Mouse (Mus musculus) heart, postnatal 0 days (tissue): Measurements from ENCODE around the gene Meiob. TPM values are rescaled to one million over a fixed set of nuclear protein-coding genes. Genes with fewer than 3 reads are reported as not detected.

ENCODE experiments used
- ATAC-seq: fragments of 200-750 bp; cut with Nextera tagmentation; 2 replicates; pipeline ENCODE4 v1.8.0; 2017; ENCODE audit warnings: low read depth, moderate number of reproducible peaks, moderate library complexity; ENCODE audit not compliant: insufficient read depth
- DNase-seq: peaks from one replicate; pipeline ENCODE4 v3.0.0-alpha.2; 2016; ENCODE audit warnings: low spot score
- H3K27ac ChIP-seq: fragments of 300-500 bp; sonication (generic); 2 replicates; pipeline ENCODE4 v1.5.1; 2014; ENCODE audit warnings: low read depth, mild to moderate bottlenecking
- H3K27me3 ChIP-seq: fragments of 300-500 bp; sonication (generic); 2 replicates; pipeline ENCODE4 v1.6.1; 2014; ENCODE audit warnings: low read length, mixed read lengths; ENCODE audit not compliant: control insufficient read depth, insufficient read depth
- H3K36me3 ChIP-seq: fragments of 300-500 bp; sonication (generic); replicated peaks from 2 replicates; pipeline ENCODE4 v1.6.1; 2014; ENCODE audit warnings: low read length, mixed read lengths; ENCODE audit not compliant: control insufficient read depth, insufficient read depth
- H3K4me1 ChIP-seq: fragments of 300-500 bp; sonication (generic); 2 replicates; pipeline ENCODE4 v1.6.1; 2014; ENCODE audit warnings: antibody characterized with exemption; ENCODE audit not compliant: control insufficient read depth, insufficient read depth
- H3K4me2 ChIP-seq: fragments of 300-500 bp; sonication (generic); 2 replicates; pipeline ENCODE4 v1.6.1; 2014; ENCODE audit warnings: low read depth, mild to moderate bottlenecking, low read length, moderate library complexity
- H3K4me3 ChIP-seq: fragments of 300-500 bp; sonication (generic); 2 replicates; pipeline ENCODE4 v1.5.1; 2014; ENCODE audit warnings: low read depth, low read length
- H3K9ac ChIP-seq: fragments of 300-500 bp; sonication (generic); replicated peaks from 2 replicates; pipeline ENCODE4 v1.6.1; 2014; ENCODE audit warnings: low read depth, low read length, mixed read lengths
- H3K9me3 ChIP-seq: fragments of 300-500 bp; sonication (generic); replicated peaks from 2 replicates; pipeline ENCODE4 v1.6.1; 2016; ENCODE audit warnings: low read length; ENCODE audit not compliant: control insufficient read depth
- CTCF ChIP-seq: IDR thresholded peaks from 2 replicates; pipeline ENCODE4 v1.5.1; 2016; ENCODE audit warnings: antibody characterized with exemption, control low read depth, low read depth
- EP300 ChIP-seq: IDR thresholded peaks from 2 replicates; pipeline ENCODE4 v1.6.1; 2016; ENCODE audit warnings: antibody characterized with exemption, low read depth
- WGBS: fragments of 180-500 bp; shearing (Covaris S2); extraction: QIAGEN DNeasy Blood & Tissue Kit; methylation state at CpG from one replicate; pipeline ENCODE4 v1.1.7; 2014; 5-methylcytosine and 5-hydroxymethylcytosine counted together
- polyA plus RNA-seq: library from polyadenylated mRNA; unstranded; fragments of >200 nt; fragmentation: Nextera tagmentation; extraction: Ambion mirVana; gene quantifications from 2 replicates; pipeline ENCODE4 v1.2.1, GENCODE M21; 2015
- total RNA-seq: library from RNA; depleted of rRNA; stranded (reverse); fragments of >200 nt; gene quantifications from 2 replicates; pipeline ENCODE4 v1.2.3, GENCODE M21; 2014; ENCODE audit warnings: low replicate concordance; rRNA removed

The Meiob gene
- total and polyA plus RNA-seq, 2 experiments from 2014 or later, result not detected

GRCm38 (mm10) chr17:24885356-24886133 is 81.5 kb downstream of the Meiob start:
- ATAC-seq (no peak), DNase-seq (no peak)
- peaks cover 17% of the 10 kb centered on the region for H3K4me1 ChIP-seq
- H3K9ac ChIP-seq, result peak overlapping the region; percentile 71
- H3K9me3 ChIP-seq, result no peaks in the 10 kb centered on the region
- H3K4me3 ChIP-seq, result peak overlapping the region; percentile 82
- H3K36me3 ChIP-seq, result peaks cover 12% of the 10 kb centered on the region
- WGBS, result 19% methylated on average over 22 of the region's 22 CpGs
- no peaks in the 10 kb centered on the region for H3K27me3 ChIP-seq
- TF ChIP-seq EP300 (no peak), CTCF (no peak)
- peak overlapping the region; percentile 89 for H3K4me2 ChIP-seq
- peak overlapping the region; percentile 27; the same call in 1 of the 2 replicates for H3K27ac ChIP-seq

GRCm38 (mm10) chr17:24886134-24886931 is 82.2 kb downstream of the Meiob start, which contains the start of the genes Nubp2 and Spsb3:
TSS of gene Nubp2 (minus strand) at chr17:24886349.
TSS of gene Spsb3 (plus strand) at chr17:24886643.
- peaks cover 20% of the 10 kb centered on the region for H3K36me3 ChIP-seq
- H3K4me2 ChIP-seq, result peak within 1 kb of the TSS; percentile 97
- H3K27me3 ChIP-seq, result no peaks in the 10 kb centered on the region
- peak within 1 kb of the TSS; percentile 88 for H3K4me3 ChIP-seq
- under 1% methylated on average over 69 of the region's 69 CpGs for WGBS
- ATAC-seq (peak; percentile 95), DNase-seq (peak; percentile 100)
- H3K4me1 ChIP-seq, result peaks cover 17% of the 10 kb centered on the region
- peak; percentile 91 for TF ChIP-seq EP300
- TF ChIP-seq CTCF, result 0 out of 2 replicates have a peak, but pooled peaks have one; percentile 1
- H3K27ac ChIP-seq, result peak within 1 kb of the TSS; percentile 92
- peak within 1 kb of the TSS; percentile 82 for H3K9ac ChIP-seq
- no peaks in the 10 kb centered on the region for H3K9me3 ChIP-seq

- Histone ChIP-seq H3K9me3 (no peaks in the 10 kb centered on the region), H3K4me1 (peaks cover 17% of the 10 kb centered on the region), H3K27me3 (no peaks in the 10 kb centered on the region), H3K9ac (peak overlapping the region; percentile 82), H3K36me3 (peaks cover 24% of the 10 kb centered on the region), H3K4me2 (peak overlapping the region; percentile 97), H3K4me3 (peak overlapping the region; percentile 88), H3K27ac (peak overlapping the region; percentile 92)
- TF ChIP-seq CTCF (no peak), EP300 (no peak)
- ATAC-seq (peak; percentile 15), DNase-seq (no peak)
- under 1% methylated on average over 18 of the region's 18 CpGs for WGBS
These were observed 82.8 kb downstream of the Meiob start for GRCm38 (mm10) chr17:24886932-24887271.

GRCm38 (mm10) chr17:24887291-24888080 is 83.4 kb downstream of the Meiob start:
- DNase-seq (peak; percentile 22), ATAC-seq (no peak)
- no peak for TF ChIP-seq CTCF
- TF ChIP-seq EP300, result no peak
- Histone ChIP-seq H3K4me3 (peak overlapping the region; percentile 88), H3K36me3 (peaks cover 30% of the 10 kb centered on the region), H3K4me1 (peaks cover 17% of the 10 kb centered on the region), H3K27ac (peak overlapping the region; percentile 92), H3K4me2 (peak overlapping the region; percentile 97), H3K27me3 (no peaks in the 10 kb centered on the region), H3K9me3 (no peaks in the 10 kb centered on the region), H3K9ac (peak overlapping the region; percentile 82)
- WGBS, result 58% methylated on average over 18 of the region's 18 CpGs

DNA sequence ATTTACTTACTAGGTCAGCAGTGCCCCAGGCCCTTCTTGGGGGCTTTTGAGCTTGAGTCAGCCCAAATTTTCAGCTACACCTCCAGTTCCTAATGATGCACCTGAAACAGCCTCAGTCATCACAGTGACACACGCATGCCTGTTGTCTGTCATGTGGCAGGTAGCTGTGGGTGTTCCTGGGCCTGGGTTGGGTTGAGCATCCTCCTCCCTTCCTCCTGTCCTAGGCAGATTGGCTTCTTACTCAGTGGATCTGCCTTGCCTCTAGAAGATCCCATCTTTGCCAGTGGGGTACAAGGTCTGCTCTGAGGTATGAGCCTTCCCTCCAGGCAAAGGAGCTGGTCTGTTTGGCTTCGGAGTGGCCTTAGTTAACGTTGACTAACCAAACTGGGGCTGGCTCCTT is 84.8 kb downstream of the Meiob start:
- Histone ChIP-seq H3K27me3 (no peaks in the 10 kb centered on the region), H3K9ac (no peak overlapping the region), H3K36me3 (peaks cover 35% of the 10 kb centered on the region), H3K27ac (no peak overlapping the region), H3K4me2 (no peak overlapping the region), H3K4me1 (peaks cover 17% of the 10 kb centered on the region), H3K4me3 (no peak overlapping the region), H3K9me3 (no peaks in the 10 kb centered on the region)
- 82% methylated on average over 3 of the region's 3 CpGs for WGBS
- DNase-seq (no peak), ATAC-seq (no peak)
- TF ChIP-seq CTCF (no peak), EP300 (no peak)

Other genes with a start within 250 kb of the Meiob start
- 55.4 and 88.7 TPM in 2 replicates for gene Tsc2, start 171.7 kb upstream of the Meiob start, total RNA-seq
- 29.2 and 34.4 TPM in 2 replicates for gene Tsc2, start 171.7 kb upstream of the Meiob start, polyA plus RNA-seq
- gene Nthl1, start 171.6 kb upstream of the Meiob start, total RNA-seq, result 3.7 and 10.0 TPM in 2 replicates
- gene Nthl1, start 171.6 kb upstream of the Meiob start, polyA plus RNA-seq, result 5.7 and 7.3 TPM in 2 replicates
- 87.9 and 118 TPM in 2 replicates for gene Slc9a3r2, start 154.0 kb upstream of the Meiob start, total RNA-seq
- 61.9 and 68.1 TPM in 2 replicates for gene Slc9a3r2, start 154.0 kb upstream of the Meiob start, polyA plus RNA-seq
- gene Npw, start 145.8 kb upstream of the Meiob start, total RNA-seq, result not detected in 2 replicates
- gene Npw, start 145.8 kb upstream of the Meiob start, polyA plus RNA-seq, result not detected in 2 replicates
- 25.4 and 27.5 TPM in 2 replicates for gene Zfp598, start 134.6 kb upstream of the Meiob start, total RNA-seq
- 7.8 TPM in 2 replicates for gene Zfp598, start 134.6 kb upstream of the Meiob start, polyA plus RNA-seq
- not detected in 2 replicates for gene Syngr3, start 114.3 kb upstream of the Meiob start, total RNA-seq
- 0.16 and 0.49 TPM in 2 replicates for gene Syngr3, start 114.3 kb upstream of the Meiob start, polyA plus RNA-seq
- gene Gfer, start 108.1 kb upstream of the Meiob start, total RNA-seq, result 25.1 and 37.3 TPM in 2 replicates
- gene Gfer, start 108.1 kb upstream of the Meiob start, polyA plus RNA-seq, result 31.0 and 31.6 TPM in 2 replicates
- gene Noxo1, start 108.1 kb upstream of the Meiob start, total RNA-seq, result 0.50 and 2.2 TPM in 2 replicates
- gene Noxo1, start 108.1 kb upstream of the Meiob start, polyA plus RNA-seq, result 0.56 and 0.88 TPM in 2 replicates
- 33.9 and 42.2 TPM in 2 replicates for gene Tbl3, start 96.6 kb upstream of the Meiob start, total RNA-seq
- 27.2 and 30.1 TPM in 2 replicates for gene Tbl3, start 96.6 kb upstream of the Meiob start, polyA plus RNA-seq
- gene Rnf151, start 86.2 kb upstream of the Meiob start, total RNA-seq, result 6.5 TPM in 1 of 2 replicates, not detected in the other
- gene Rnf151, start 86.2 kb upstream of the Meiob start, polyA plus RNA-seq, result not detected in 2 replicates
- gene Rps2, start 86.2 kb upstream of the Meiob start, total RNA-seq, result 2,967 and 2,982 TPM in 2 replicates
- gene Rps2, start 86.2 kb upstream of the Meiob start, polyA plus RNA-seq, result 722 and 767 TPM in 2 replicates
- gene Ndufb10, start 79.8 kb upstream of the Meiob start, total RNA-seq, result 434 and 667 TPM in 2 replicates
- gene Ndufb10, start 79.8 kb upstream of the Meiob start, polyA plus RNA-seq, result 1,293 and 1,354 TPM in 2 replicates
- gene Rpl3l, start 76.5 kb upstream of the Meiob start, total RNA-seq, result 0.54 and 2.1 TPM in 2 replicates
- 7.2 TPM in 2 replicates for gene Rpl3l, start 76.5 kb upstream of the Meiob start, polyA plus RNA-seq
- 28.5 and 41.1 TPM in 2 replicates for gene Msrb1, start 67.6 kb upstream of the Meiob start, total RNA-seq
- gene Msrb1, start 67.6 kb upstream of the Meiob start, polyA plus RNA-seq, result 48.7 and 55.7 TPM in 2 replicates
- 0.23 and 3.4 TPM in 2 replicates for gene Hs3st6, start 51.3 kb upstream of the Meiob start, total RNA-seq
- gene Hs3st6, start 51.3 kb upstream of the Meiob start, polyA plus RNA-seq, result 0.14 TPM in 2 replicates
- 79.2 and 129 TPM in 2 replicates for gene Hagh, start 35.9 kb downstream of the Meiob start, total RNA-seq
- 114 and 116 TPM in 2 replicates for gene Hagh, start 35.9 kb downstream of the Meiob start, polyA plus RNA-seq
- 37.4 and 60.1 TPM in 2 replicates for gene Fahd1, start 46.1 kb downstream of the Meiob start, total RNA-seq
- gene Fahd1, start 46.1 kb downstream of the Meiob start, polyA plus RNA-seq, result 86.4 and 88.6 TPM in 2 replicates
- 1.7 TPM in 2 replicates for gene Igfals, start 61.7 kb downstream of the Meiob start, total RNA-seq
- gene Igfals, start 61.7 kb downstream of the Meiob start, polyA plus RNA-seq, result 0.44 and 0.53 TPM in 2 replicates
- gene Nubp2, start 82.1 kb downstream of the Meiob start, total RNA-seq, result 36.6 and 44.9 TPM in 2 replicates
- gene Nubp2, start 82.1 kb downstream of the Meiob start, polyA plus RNA-seq, result 29.8 and 31.3 TPM in 2 replicates
- gene Spsb3, start 82.4 kb downstream of the Meiob start, total RNA-seq, result 53.2 and 74.6 TPM in 2 replicates
- 35.8 and 40.2 TPM in 2 replicates for gene Spsb3, start 82.4 kb downstream of the Meiob start, polyA plus RNA-seq
- gene Eme2, start 90.8 kb downstream of the Meiob start, total RNA-seq, result 23.6 and 28.2 TPM in 2 replicates
- gene Eme2, start 90.8 kb downstream of the Meiob start, polyA plus RNA-seq, result 14.8 and 15.5 TPM in 2 replicates
- 64.0 and 76.7 TPM in 2 replicates for gene Mrps34, start 90.8 kb downstream of the Meiob start, total RNA-seq
- gene Mrps34, start 90.8 kb downstream of the Meiob start, polyA plus RNA-seq, result 135 and 147 TPM in 2 replicates
- 58.4 and 60.4 TPM in 2 replicates for gene Nme3, start 92.2 kb downstream of the Meiob start, total RNA-seq
- gene Nme3, start 92.2 kb downstream of the Meiob start, polyA plus RNA-seq, result 40.8 and 41.1 TPM in 2 replicates
- 57.8 and 65.1 TPM in 2 replicates for gene Mapk8ip3, start 132.7 kb downstream of the Meiob start, total RNA-seq
- gene Mapk8ip3, start 132.7 kb downstream of the Meiob start, polyA plus RNA-seq, result 13.1 and 13.3 TPM in 2 replicates
- gene Jpt2, start 156.4 kb downstream of the Meiob start, total RNA-seq, result 22.4 and 46.5 TPM in 2 replicates
- 21.2 and 24.4 TPM in 2 replicates for gene Jpt2, start 156.4 kb downstream of the Meiob start, polyA plus RNA-seq
- gene Cramp1l, start 211.5 kb downstream of the Meiob start, total RNA-seq, result 12.0 and 13.5 TPM in 2 replicates
- gene Cramp1l, start 211.5 kb downstream of the Meiob start, polyA plus RNA-seq, result 2.2 and 2.4 TPM in 2 replicates
- 11.7 and 13.4 TPM in 2 replicates for gene Ift140, start 211.8 kb downstream of the Meiob start, total RNA-seq
- gene Ift140, start 211.8 kb downstream of the Meiob start, polyA plus RNA-seq, result 4.0 and 4.6 TPM in 2 replicates